Mouse (Mus musculus): ENCODE results near the gene Trim26. TPM values are rescaled to one million over a fixed set of nuclear protein-coding genes. Genes with fewer than 3 reads are reported as not detected.
"Not testable (repeated sequence)": the region's sequence is repeated elsewhere in the genome, so short reads cannot be mapped to it uniquely, and the experiment has no call there.

Trim26 gene
- 40.0 and 41.9 TPM in 2 replicates for polyA plus RNA-seq (2014; fragmentation: Nextera tagmentation; extraction: Ambion mirVana)

GRCm38 (mm10) chr17:36836874-36837647 is at the start of gene Trim26:
Gene Trim26, plus strand, starts transcription at chr17:36837134.
- H3K27me3 ChIP-seq (replicated peaks; ENCODE audit: control insufficient read depth, insufficient read depth, low read length) = no peaks in the 10 kb centered on the region
- H3K4me2 ChIP-seq (ENCODE audit: low read length) = peak within 1 kb of the TSS; percentile 57
- peak within 1 kb of the TSS; percentile 96 for H3K27ac ChIP-seq (ENCODE audit: low read depth)
- 0 out of 2 replicates have a peak, but pooled peaks cover 3% of the 10 kb centered on the region for H3K36me3 ChIP-seq (ENCODE audit: control insufficient read depth, insufficient read depth, low read length)
- DNase-seq (ENCODE audit: low spot score) = peak; percentile 98
- peak within 1 kb of the TSS; percentile 85 for H3K9ac ChIP-seq (ENCODE audit: low read length)
- peak; percentile 99 for ATAC-seq (replicated peaks; ENCODE audit: low FRiP score, low TSS enrichment, low read depth)
- peaks cover 6% of the 10 kb centered on the region for H3K4me1 ChIP-seq (replicated peaks; ENCODE audit: control insufficient read depth, insufficient read depth, low read length)
- WGBS = under 1% methylated on average over 56 of the region's 58 CpGs
- H3K9me3 ChIP-seq (ENCODE audit: control insufficient read depth, low read length) = no peaks in the 10 kb centered on the region
- H3K4me3 ChIP-seq (ENCODE audit: low read depth, low read length) = peak within 1 kb of the TSS; percentile 64

DNA sequence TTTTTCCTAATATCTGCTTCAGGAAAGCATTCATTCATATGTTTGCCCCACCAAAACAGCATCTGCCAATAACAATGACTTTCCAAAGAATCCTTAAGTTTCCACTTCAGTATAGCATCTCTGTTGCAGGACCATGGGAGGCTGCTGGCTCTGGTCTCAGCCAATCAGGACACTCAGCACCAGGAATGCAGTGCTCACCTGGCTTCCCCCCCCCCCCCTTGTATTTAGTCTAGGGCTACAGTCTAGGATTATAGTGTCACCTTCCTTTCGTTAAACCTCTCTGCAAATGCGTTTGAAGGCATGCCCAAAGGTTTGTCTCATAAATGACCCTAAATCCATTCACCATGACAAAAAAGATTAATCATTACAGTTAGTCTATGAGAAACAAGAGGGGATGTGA is 48.6 kb upstream of the Trim26 start:
- no peaks in the 10 kb centered on the region for H3K27me3 ChIP-seq (replicated peaks; ENCODE audit: control insufficient read depth, insufficient read depth, low read length)
- H3K4me3 ChIP-seq (ENCODE audit: low read depth, low read length) = no peak overlapping the region
- WGBS = 63% methylated on average over 2 of the region's 2 CpGs
- no peaks in the 10 kb centered on the region for H3K36me3 ChIP-seq (ENCODE audit: control insufficient read depth, insufficient read depth, low read length)
- no peak overlapping the region for H3K27ac ChIP-seq (ENCODE audit: low read depth)
- H3K9ac ChIP-seq (ENCODE audit: low read length) = no peak overlapping the region
- no peaks in the 10 kb centered on the region for H3K4me1 ChIP-seq (replicated peaks; ENCODE audit: control insufficient read depth, insufficient read depth, low read length)
- DNase-seq (ENCODE audit: low spot score) (no peak), ATAC-seq (replicated peaks; ENCODE audit: low FRiP score, low TSS enrichment, low read depth) (no peak)
- no peaks in the 10 kb centered on the region for H3K9me3 ChIP-seq (ENCODE audit: control insufficient read depth, low read length)
- H3K4me2 ChIP-seq (ENCODE audit: low read length) = no peak overlapping the region

DNA sequence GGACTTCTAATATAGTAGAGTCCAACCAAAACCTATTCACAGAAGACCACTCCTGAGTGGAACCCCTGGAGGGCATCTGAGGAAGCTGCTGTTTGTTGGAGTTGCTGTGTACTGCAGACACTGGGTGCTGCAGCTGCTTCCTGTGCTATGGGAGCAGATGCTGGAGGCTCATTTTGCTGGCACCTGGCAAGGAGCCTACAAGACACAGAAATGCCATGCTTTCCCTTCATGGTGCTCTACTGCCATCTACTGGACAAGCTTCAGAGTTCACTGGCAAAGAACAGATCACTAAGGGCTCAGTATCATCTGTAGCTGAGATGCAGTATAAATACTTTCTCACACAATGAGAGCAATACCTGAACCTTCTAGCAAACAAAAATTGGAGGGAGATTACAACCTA is 48.1 kb upstream of the Trim26 start:
- peak; percentile 74 for DNase-seq (ENCODE audit: low spot score)
- not testable (repeated sequence) for H3K4me1 ChIP-seq (replicated peaks; ENCODE audit: control insufficient read depth, insufficient read depth, low read length); H3K36me3 ChIP-seq (ENCODE audit: control insufficient read depth, insufficient read depth, low read length); H3K27me3 ChIP-seq (replicated peaks; ENCODE audit: control insufficient read depth, insufficient read depth, low read length); ATAC-seq (replicated peaks; ENCODE audit: low FRiP score, low TSS enrichment, low read depth); H3K9me3 ChIP-seq (ENCODE audit: control insufficient read depth, low read length); H3K9ac ChIP-seq (ENCODE audit: low read length); H3K4me3 ChIP-seq (ENCODE audit: low read depth, low read length); H3K4me2 ChIP-seq (ENCODE audit: low read length); H3K27ac ChIP-seq (ENCODE audit: low read depth)

DNA sequence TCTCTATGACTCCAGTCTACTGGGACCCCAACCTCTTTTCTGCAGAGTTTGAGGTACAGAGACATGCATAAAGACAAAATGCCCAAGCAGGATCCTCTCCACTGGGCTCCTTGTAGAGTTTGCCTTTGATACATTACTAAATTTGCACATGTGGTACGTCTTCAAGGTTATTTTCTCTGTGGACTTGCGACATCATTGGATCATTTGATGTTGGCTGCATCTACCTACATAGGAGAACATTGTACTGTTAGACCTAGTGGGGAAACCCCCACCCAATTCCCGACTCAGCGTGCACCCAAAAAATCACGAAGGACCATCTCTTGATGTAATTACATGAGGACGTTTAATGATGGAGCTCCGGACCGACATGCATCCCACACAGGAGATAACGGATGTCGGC is 37.4 kb upstream of the Trim26 start:
- 80% methylated on average over 10 of the region's 10 CpGs for WGBS
- ATAC-seq (replicated peaks; ENCODE audit: low FRiP score, low TSS enrichment, low read depth) = no peak

GRCm38 (mm10) chr17:36799921-36800462 is 36.9 kb upstream of the Trim26 start:
- WGBS = 39% methylated on average over 4 of the region's 4 CpGs
- H3K9me3 ChIP-seq (ENCODE audit: control insufficient read depth, low read length) = not testable (repeated sequence)
- 0 out of 2 replicates have a peak, but pooled peaks have one; percentile 50 for ATAC-seq (replicated peaks; ENCODE audit: low FRiP score, low TSS enrichment, low read depth)

More for the DNA sequence above, 37.4 kb upstream of the Trim26 start:
- no peaks in the 10 kb centered on the region for H3K9me3 ChIP-seq (ENCODE audit: control insufficient read depth, low read length)
- H3K36me3 ChIP-seq (ENCODE audit: control insufficient read depth, insufficient read depth, low read length) = no peaks in the 10 kb centered on the region
- no peak overlapping the region for H3K4me2 ChIP-seq (ENCODE audit: low read length)
- H3K27ac ChIP-seq (ENCODE audit: low read depth) = no peak overlapping the region
- no peak overlapping the region for H3K9ac ChIP-seq (ENCODE audit: low read length)
- no peaks in the 10 kb centered on the region for H3K4me1 ChIP-seq (replicated peaks; ENCODE audit: control insufficient read depth, insufficient read depth, low read length)
- H3K27me3 ChIP-seq (replicated peaks; ENCODE audit: control insufficient read depth, insufficient read depth, low read length) = no peaks in the 10 kb centered on the region
- DNase-seq (ENCODE audit: low spot score) = no peak
- no peak overlapping the region for H3K4me3 ChIP-seq (ENCODE audit: low read depth, low read length)

GRCm38 (mm10) chr17:36811871-36812270 is 25.1 kb upstream of the Trim26 start, which contains the start of gene H2-M10.6:
Gene H2-M10.6, plus strand, starts transcription at chr17:36812171.
- no peaks in the 10 kb centered on the region for H3K4me1 ChIP-seq (replicated peaks; ENCODE audit: control insufficient read depth, insufficient read depth, low read length)
- H3K27me3 ChIP-seq (replicated peaks; ENCODE audit: control insufficient read depth, insufficient read depth, low read length) = no peaks in the 10 kb centered on the region
- H3K27ac ChIP-seq (ENCODE audit: low read depth) = no peak within 1 kb of the TSS
- no peaks in the 10 kb centered on the region for H3K36me3 ChIP-seq (ENCODE audit: control insufficient read depth, insufficient read depth, low read length)
- DNase-seq (ENCODE audit: low spot score) = no peak
- no peak for ATAC-seq (replicated peaks; ENCODE audit: low FRiP score, low TSS enrichment, low read depth)
- no peaks in the 10 kb centered on the region for H3K9me3 ChIP-seq (ENCODE audit: control insufficient read depth, low read length)
- no peak within 1 kb of the TSS for H3K4me2 ChIP-seq (ENCODE audit: low read length)
- no peak within 1 kb of the TSS for H3K9ac ChIP-seq (ENCODE audit: low read length)
- H3K4me3 ChIP-seq (ENCODE audit: low read depth, low read length) = no peak within 1 kb of the TSS

More at GRCm38 (mm10) chr17:36799921-36800462, 36.9 kb upstream of the Trim26 start:
- H3K4me2 ChIP-seq (ENCODE audit: low read length); H3K4me3 ChIP-seq (ENCODE audit: low read depth, low read length); H3K9ac ChIP-seq (ENCODE audit: low read length); H3K27ac ChIP-seq (ENCODE audit: low read depth); H3K27me3 ChIP-seq (replicated peaks; ENCODE audit: control insufficient read depth, insufficient read depth, low read length); H3K36me3 ChIP-seq (ENCODE audit: control insufficient read depth, insufficient read depth, low read length); DNase-seq (ENCODE audit: low spot score); H3K4me1 ChIP-seq (replicated peaks; ENCODE audit: control insufficient read depth, insufficient read depth, low read length): not testable (repeated sequence)

DNA sequence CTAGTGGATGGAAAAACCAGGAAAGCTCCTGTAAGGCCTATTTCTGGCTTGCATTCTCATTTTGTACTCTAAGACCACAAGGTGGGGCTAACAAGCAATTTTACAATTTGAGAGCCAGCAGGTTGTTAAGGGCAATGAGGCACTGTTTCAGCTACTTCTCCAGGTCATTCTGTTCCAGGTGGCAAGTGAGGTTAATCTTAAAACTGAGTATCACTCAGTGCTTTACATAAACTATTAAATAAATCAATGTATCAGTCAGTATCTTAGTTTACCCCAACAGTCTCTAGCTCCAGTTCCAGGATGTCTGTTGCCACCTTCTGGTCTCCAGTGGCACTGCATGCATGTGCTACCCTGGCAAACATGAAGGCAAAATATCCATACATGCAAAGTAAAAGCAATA is 12.9 kb upstream of the Trim26 start:
- Histone ChIP-seq H3K27me3 (replicated peaks; ENCODE audit: control insufficient read depth, insufficient read depth, low read length) (no peaks in the 10 kb centered on the region), H3K4me1 (replicated peaks; ENCODE audit: control insufficient read depth, insufficient read depth, low read length) (no peaks in the 10 kb centered on the region), H3K4me3 (ENCODE audit: low read depth, low read length) (no peak overlapping the region), H3K4me2 (ENCODE audit: low read length) (no peak overlapping the region), H3K36me3 (ENCODE audit: control insufficient read depth, insufficient read depth, low read length) (no peaks in the 10 kb centered on the region), H3K9ac (ENCODE audit: low read length) (no peak overlapping the region), H3K27ac (ENCODE audit: low read depth) (no peak overlapping the region), H3K9me3 (ENCODE audit: control insufficient read depth, low read length) (no peaks in the 10 kb centered on the region)
- DNase-seq (ENCODE audit: low spot score) (peak; percentile 74), ATAC-seq (replicated peaks; ENCODE audit: low FRiP score, low TSS enrichment, low read depth) (0 out of 2 replicates have a peak, but pooled peaks have one; percentile 20)

DNA sequence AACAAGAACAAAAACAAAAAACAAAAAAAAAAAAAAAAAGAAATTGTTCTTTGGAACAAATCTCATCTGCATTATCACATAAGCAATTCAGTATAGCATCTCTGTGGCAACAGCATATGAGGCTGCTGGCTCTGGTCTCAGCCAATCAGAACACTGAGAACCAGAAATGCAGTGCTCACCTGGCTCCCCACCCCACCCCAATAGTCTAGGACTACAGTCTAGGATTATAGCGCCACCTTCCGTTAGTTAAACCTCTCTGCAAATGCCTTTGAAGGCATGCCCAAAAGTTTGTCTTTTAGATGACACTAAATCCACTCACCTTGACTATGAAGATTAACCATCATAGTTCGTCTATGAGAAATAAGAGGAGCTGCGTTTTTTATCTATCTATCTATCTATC is 11.4 kb upstream of the Trim26 start:
- no peaks in the 10 kb centered on the region for H3K4me1 ChIP-seq (replicated peaks; ENCODE audit: control insufficient read depth, insufficient read depth, low read length)
- ATAC-seq (replicated peaks; ENCODE audit: low FRiP score, low TSS enrichment, low read depth) (0 out of 2 replicates have a peak, but pooled peaks have one; percentile 40), DNase-seq (ENCODE audit: low spot score) (no peak)
- H3K9me3 ChIP-seq (ENCODE audit: control insufficient read depth, low read length) = no peaks in the 10 kb centered on the region
- H3K9ac ChIP-seq (ENCODE audit: low read length) = no peak overlapping the region
- H3K36me3 ChIP-seq (ENCODE audit: control insufficient read depth, insufficient read depth, low read length) = no peaks in the 10 kb centered on the region
- H3K4me2 ChIP-seq (ENCODE audit: low read length) = no peak overlapping the region
- H3K27me3 ChIP-seq (replicated peaks; ENCODE audit: control insufficient read depth, insufficient read depth, low read length) = no peaks in the 10 kb centered on the region
- no peak overlapping the region for H3K4me3 ChIP-seq (ENCODE audit: low read depth, low read length)
- 28% methylated on average over 4 of the region's 4 CpGs for WGBS
- H3K27ac ChIP-seq (ENCODE audit: low read depth) = no peak overlapping the region

DNA sequence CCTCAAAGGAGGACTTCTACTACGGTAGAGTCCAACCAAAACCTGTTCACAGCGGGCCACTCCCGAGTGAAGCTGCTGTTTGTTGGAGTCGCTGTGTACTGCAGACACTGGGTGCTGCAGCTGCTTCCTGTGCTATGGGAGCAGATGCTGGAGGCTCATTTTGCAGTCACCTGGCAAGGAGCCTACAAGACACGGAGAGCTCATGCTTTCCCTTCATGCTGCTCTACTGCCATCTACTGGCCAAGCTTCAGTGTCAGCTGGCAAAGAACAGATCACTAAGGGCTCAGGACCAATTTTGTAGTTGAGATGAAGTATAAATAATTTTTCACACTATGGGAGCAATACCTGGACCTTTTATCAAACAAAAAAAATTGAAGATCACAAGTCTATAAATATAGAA is 10.9 kb upstream of the Trim26 start:
- H3K4me3 ChIP-seq (ENCODE audit: low read depth, low read length); H3K9ac ChIP-seq (ENCODE audit: low read length); H3K4me2 ChIP-seq (ENCODE audit: low read length); H3K27ac ChIP-seq (ENCODE audit: low read depth); H3K27me3 ChIP-seq (replicated peaks; ENCODE audit: control insufficient read depth, insufficient read depth, low read length); ATAC-seq (replicated peaks; ENCODE audit: low FRiP score, low TSS enrichment, low read depth); H3K9me3 ChIP-seq (ENCODE audit: control insufficient read depth, low read length); H3K4me1 ChIP-seq (replicated peaks; ENCODE audit: control insufficient read depth, insufficient read depth, low read length); H3K36me3 ChIP-seq (ENCODE audit: control insufficient read depth, insufficient read depth, low read length): not testable (repeated sequence)
- DNase-seq (ENCODE audit: low spot score) = peak; percentile 83
- 13% methylated on average over 5 of the region's 5 CpGs for WGBS
